Mouse (Mus musculus) hindbrain, embryonic 10.5 days (tissue): ENCODE results near the gene Cfap100. TPM values are rescaled to one million over a fixed set of nuclear protein-coding genes. Genes with fewer than 3 reads are reported as not detected.

Experiments used
- DNase-seq: peaks from one replicate; pipeline ENCODE4 v3.0.0-alpha.2; 2017; ENCODE audit warnings: low spot score
- H3K27ac ChIP-seq: fragments of 300-500 bp; sonication (generic); 2 replicates; pipeline ENCODE4 v1.5.1; 2016; ENCODE audit warnings: mild to moderate bottlenecking, moderate library complexity
- H3K27me3 ChIP-seq: fragments of 300-500 bp; sonication (generic); 2 replicates; pipeline ENCODE4 v1.6.1; 2016; ENCODE audit warnings: mild to moderate bottlenecking; ENCODE audit not compliant: poor library complexity, insufficient read depth, severe bottlenecking
- H3K36me3 ChIP-seq: fragments of 300-500 bp; sonication (generic); 2 replicates; pipeline ENCODE4 v1.6.1; 2016; ENCODE audit warnings: mild to moderate bottlenecking, moderate library complexity
- H3K4me1 ChIP-seq: fragments of 300-500 bp; sonication (generic); replicated peaks from 2 replicates; pipeline ENCODE4 v1.6.1; 2016; ENCODE audit warnings: mild to moderate bottlenecking
- H3K4me3 ChIP-seq: fragments of 300-500 bp; sonication (generic); 2 replicates; pipeline ENCODE4 v1.5.1; 2016; ENCODE audit warnings: mild to moderate bottlenecking, moderate library complexity
- H3K9me3 ChIP-seq: fragments of 300-500 bp; sonication (generic); 2 replicates; pipeline ENCODE4 v1.6.1; 2016; ENCODE audit warnings: mild to moderate bottlenecking, moderate library complexity
- WGBS: fragments of 180-500 bp; shearing (Covaris S2); methylation state at CpG from one replicate; pipeline ENCODE4 v1.1.7; 2016; 5-methylcytosine and 5-hydroxymethylcytosine counted together
- polyA plus RNA-seq: library from polyadenylated mRNA; unstranded; fragments of >200 nt; fragmentation: Nextera tagmentation; extraction: Ambion mirVana; gene quantifications from 2 replicates; pipeline ENCODE4 v1.2.1, GENCODE M21; 2016

The Cfap100 gene
- polyA plus RNA-seq, 1 experiment from 2014 or later: 2.0 TPM

- Histone ChIP-seq H3K4me3 (no peak overlapping the region), H3K27ac (no peak overlapping the region), H3K9me3 (no peaks in the 10 kb centered on the region), H3K27me3 (no peaks in the 10 kb centered on the region), H3K4me1 (peaks cover 24% of the 10 kb centered on the region), H3K36me3 (no peaks in the 10 kb centered on the region)
- 91% methylated on average over 6 of the region's 6 CpGs for WGBS
- no peak for DNase-seq
These were observed 67.5 kb downstream of the Cfap100 start for GRCm38 (mm10) chr6:90360922-90361614.

DNA sequence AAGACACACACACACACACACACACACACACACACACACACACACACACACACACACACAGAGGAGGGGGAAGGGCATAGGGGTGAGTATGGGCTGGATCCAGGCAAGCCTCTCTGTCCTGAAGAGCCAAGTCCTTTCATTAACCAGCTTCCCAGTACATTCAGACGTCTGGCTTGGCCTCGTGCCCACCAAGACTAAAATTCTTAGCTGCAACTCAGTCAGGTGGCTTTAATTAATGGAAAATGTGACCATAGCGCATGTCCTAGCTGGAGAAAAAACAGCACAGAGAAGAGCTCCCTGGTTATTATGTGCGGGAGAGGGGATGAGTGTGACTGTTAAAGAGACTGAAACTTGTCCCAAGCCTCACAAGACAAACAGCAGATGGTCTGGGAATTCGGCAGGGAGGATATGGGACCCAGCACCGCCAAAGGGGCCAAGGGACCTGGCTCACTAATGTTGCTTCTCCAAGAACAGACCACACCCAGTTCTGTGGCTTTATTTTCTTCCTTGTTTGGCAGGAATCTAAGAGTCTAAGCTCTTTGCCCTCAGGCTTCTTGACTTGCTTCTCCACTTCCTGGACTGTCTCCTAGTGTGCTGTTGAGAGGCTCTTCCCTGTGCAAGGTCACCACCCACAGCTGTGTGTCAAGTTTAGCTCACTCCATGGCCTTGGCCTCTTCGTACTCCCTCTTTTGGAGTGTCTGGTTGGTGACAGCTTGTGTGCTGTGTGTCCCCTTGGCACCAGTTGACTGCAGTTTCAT, 68.4 kb downstream of the Cfap100 start:
- peak; percentile 18 for DNase-seq
- no peaks in the 10 kb centered on the region for H3K9me3 ChIP-seq
- H3K36me3 ChIP-seq: no peaks in the 10 kb centered on the region
- H3K27ac ChIP-seq: peak overlapping the region; percentile 50; the same call in 1 of the 2 replicates
- WGBS: 62% methylated on average over 7 of the region's 7 CpGs
- peaks cover 24% of the 10 kb centered on the region for H3K4me1 ChIP-seq
- no peaks in the 10 kb centered on the region for H3K27me3 ChIP-seq
- no peak overlapping the region for H3K4me3 ChIP-seq

- no peaks in the 10 kb centered on the region for H3K27me3 ChIP-seq
- peak overlapping the region; percentile 50; the same call in 1 of the 2 replicates for H3K27ac ChIP-seq
- no peaks in the 10 kb centered on the region for H3K9me3 ChIP-seq
- WGBS: 60% methylated on average over 2 of the region's 2 CpGs
- peaks cover 24% of the 10 kb centered on the region for H3K4me1 ChIP-seq
- H3K36me3 ChIP-seq: no peaks in the 10 kb centered on the region
- H3K4me3 ChIP-seq: no peak overlapping the region
- no peak for DNase-seq
These were observed 69.2 kb downstream of the Cfap100 start for GRCm38 (mm10) chr6:90359445-90359844.

DNA sequence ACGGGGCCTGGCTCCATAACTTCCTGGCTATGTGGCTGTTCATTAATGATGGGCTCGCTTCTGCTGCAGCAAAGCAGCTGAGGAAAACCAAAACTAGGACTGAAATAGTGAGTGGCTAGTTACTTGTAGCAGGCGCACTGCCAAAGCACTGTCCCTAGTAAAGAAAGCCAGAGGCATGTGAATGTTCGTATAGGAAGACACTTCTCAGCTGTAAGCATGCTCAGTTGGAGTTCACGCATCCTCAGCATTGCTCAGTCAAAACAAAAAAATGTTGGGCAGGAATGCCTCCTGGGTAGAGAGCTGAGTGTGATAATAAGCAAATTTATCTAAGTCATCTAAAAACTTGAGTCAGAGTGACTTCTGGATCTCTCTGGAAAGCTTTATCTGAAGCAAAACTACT, 70.5 kb downstream of the Cfap100 start:
- DNase-seq: no peak
- WGBS: 74% methylated on average over 5 of the region's 5 CpGs
- H3K9me3 ChIP-seq: no peaks in the 10 kb centered on the region

More for the DNA sequence above, 70.5 kb downstream of the Cfap100 start:
- H3K36me3 ChIP-seq: no peaks in the 10 kb centered on the region
- no peak overlapping the region for H3K4me3 ChIP-seq
- no peak overlapping the region for H3K27ac ChIP-seq
- H3K4me1 ChIP-seq: peaks cover 24% of the 10 kb centered on the region
- no peaks in the 10 kb centered on the region for H3K27me3 ChIP-seq

Other genes with a start within 250 kb of the Cfap100 start
- not detected in 2 replicates for gene V1ra8, start 226.0 kb downstream of the Cfap100 start, polyA plus RNA-seq
- not detected in 2 replicates for gene Vmn1r53, start 204.4 kb downstream of the Cfap100 start, polyA plus RNA-seq
- gene Vmn1r54, start 182.5 kb downstream of the Cfap100 start, polyA plus RNA-seq: not detected in 2 replicates
- not detected in 2 replicates for gene BC048671, start 127.6 kb downstream of the Cfap100 start, polyA plus RNA-seq
- gene Chst13, start 103.6 kb downstream of the Cfap100 start, polyA plus RNA-seq: not detected in 2 replicates
- gene Uroc1, start 95.5 kb downstream of the Cfap100 start, polyA plus RNA-seq: not detected in 2 replicates
- 5.8 and 8.4 TPM in 2 replicates for gene Zxdc, start 59.3 kb downstream of the Cfap100 start, polyA plus RNA-seq
- 4.1 and 4.9 TPM in 2 replicates for gene Klf15, start 33.8 kb upstream of the Cfap100 start, polyA plus RNA-seq
- gene Aldh1l1, start 57.6 kb upstream of the Cfap100 start, polyA plus RNA-seq: 1.7 and 2.9 TPM in 2 replicates
- gene Slc41a3, start 175.9 kb upstream of the Cfap100 start, polyA plus RNA-seq: 2.8 and 3.6 TPM in 2 replicates